Mouse (Mus musculus) liver, adult 2 months (tissue): ENCODE results near the gene Gpr171.
"Not testable (repeated sequence)": the region's sequence is repeated elsewhere in the genome, so short reads cannot be mapped to it uniquely, and the experiment has no call there.

ENCODE experiments used
- CTCF ChIP-seq: fragments of 200-500 bp; IDR thresholded peaks from 2 replicates; pipeline ENCODE4 v1.5.1; 2011; ENCODE audit warnings: low read depth, low read length, control low read depth
- POLR2A ChIP-seq: fragments of 200-500 bp; IDR thresholded peaks from 2 replicates; pipeline ENCODE4 v1.6.1; 2011; ENCODE audit warnings: low read length, control low read depth; ENCODE audit not compliant: insufficient read depth; ENCODE audit errors: extremely low read depth

DNA sequence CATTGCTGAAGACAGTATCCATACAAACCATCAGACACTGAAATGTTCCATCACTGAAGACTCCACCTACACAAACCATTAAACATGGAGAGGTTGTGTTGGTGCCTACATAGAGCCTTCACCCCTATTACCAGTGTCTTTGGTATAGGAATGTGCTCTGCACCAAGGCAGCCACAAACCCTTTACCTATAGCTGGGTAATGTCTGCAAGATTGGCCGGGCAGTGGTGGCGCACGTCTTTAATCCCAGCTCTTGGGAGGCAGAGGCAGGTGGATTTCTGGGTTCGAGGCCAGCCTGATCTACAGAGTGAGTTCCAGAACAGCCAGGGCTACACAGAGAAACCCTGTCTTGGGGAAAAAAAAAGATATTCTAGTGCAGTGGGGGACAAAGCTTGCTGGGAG lies 11.7 kb upstream of the Gpr171 start:
- not testable (repeated sequence) for TF ChIP-seq CTCF, POLR2A
